Mouse (Mus musculus) spleen, postnatal 4 days (tissue): ENCODE data around the gene Mettl27.
"Not testable (repeated sequence)": the region's sequence is repeated elsewhere in the genome, so short reads cannot be mapped to it uniquely, and the experiment has no call there.

ENCODE experiments used
- DNase-seq, 2 experiments: peaks; one replicate each; pipeline ENCODE4 v3.0.0; 2022; ENCODE audit warnings: low spot score in 2 of 2

The Mettl27 gene

GRCm38 (mm10) chr5:134951053-134951884 lies 19.1 kb downstream of the Mettl27 start:
- no peak for DNase-seq

GRCm38 (mm10) chr5:134955491-134955890 lies 23.3 kb downstream of the Mettl27 start:
- no peak for DNase-seq

GRCm38 (mm10) chr5:134959114-134959513 lies 26.9 kb downstream of the Mettl27 start:
- no peak for DNase-seq

DNA sequence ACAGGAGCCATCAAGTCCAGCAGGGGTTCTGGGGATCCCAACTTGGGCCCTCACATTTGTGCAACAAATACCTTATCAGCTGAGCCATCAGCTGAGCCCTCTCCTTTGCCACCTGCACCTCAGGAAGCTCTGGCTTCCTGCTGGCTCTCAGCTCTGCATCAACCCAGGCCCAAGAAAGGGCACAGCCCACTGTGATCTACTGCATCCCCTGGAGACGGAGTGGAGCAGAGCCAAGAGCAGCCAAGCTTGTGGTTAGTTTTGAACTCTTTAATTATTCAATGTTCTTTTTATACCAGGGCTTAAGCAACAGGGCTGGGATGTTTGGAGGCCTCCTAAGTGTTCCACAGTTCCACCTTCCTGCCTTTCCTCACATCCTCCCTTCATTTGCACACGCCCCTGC lies 28.3 kb downstream of the Mettl27 start:
- DNase-seq = no peak

DNA sequence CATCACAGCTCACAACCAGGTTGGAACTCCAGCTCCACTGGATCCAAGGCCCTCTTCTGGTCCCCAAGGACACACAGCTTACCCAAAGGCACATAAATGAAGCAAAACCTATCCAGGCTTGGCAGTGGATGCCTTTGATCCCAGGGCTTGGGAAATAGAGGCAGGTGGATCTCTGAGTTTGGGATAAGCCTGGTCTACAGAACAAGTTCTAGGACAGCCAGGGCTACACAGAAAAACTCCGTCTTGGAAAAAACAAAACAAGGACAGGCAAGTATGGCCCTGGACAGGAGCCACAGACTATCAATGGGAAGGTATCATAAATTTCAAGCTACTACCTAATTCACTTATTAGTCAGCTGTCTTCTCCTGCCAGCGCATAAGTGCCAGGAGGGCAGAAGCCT lies 29.4 kb downstream of the Mettl27 start:
- DNase-seq = no peak

GRCm38 (mm10) chr5:134963546-134963945 lies 31.4 kb downstream of the Mettl27 start:
- DNase-seq = no peak

DNA sequence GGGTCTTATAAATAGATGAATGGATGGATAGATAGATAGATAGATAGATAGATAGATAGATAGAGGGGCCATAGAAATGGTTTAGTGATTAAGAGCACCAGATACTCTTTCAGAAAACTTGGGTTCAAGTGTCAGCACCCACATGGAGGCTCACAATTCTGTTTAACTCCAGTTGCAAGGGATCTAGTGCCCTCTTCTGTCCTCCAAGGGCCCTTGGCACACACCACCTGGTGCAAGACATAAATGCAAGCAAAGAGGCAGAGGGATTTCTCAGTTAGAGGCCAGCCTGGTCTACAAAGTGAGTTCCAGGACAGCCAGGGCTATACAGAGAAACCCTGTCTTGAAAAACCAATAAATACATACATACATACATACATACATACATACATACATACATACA lies 32.5 kb downstream of the Mettl27 start:
- not testable (repeated sequence) for DNase-seq

- peak; percentile 81 to 88 for DNase-seq
These were observed 33.3 kb downstream of the Mettl27 start for GRCm38 (mm10) chr5:134965473-134965851.

DNA sequence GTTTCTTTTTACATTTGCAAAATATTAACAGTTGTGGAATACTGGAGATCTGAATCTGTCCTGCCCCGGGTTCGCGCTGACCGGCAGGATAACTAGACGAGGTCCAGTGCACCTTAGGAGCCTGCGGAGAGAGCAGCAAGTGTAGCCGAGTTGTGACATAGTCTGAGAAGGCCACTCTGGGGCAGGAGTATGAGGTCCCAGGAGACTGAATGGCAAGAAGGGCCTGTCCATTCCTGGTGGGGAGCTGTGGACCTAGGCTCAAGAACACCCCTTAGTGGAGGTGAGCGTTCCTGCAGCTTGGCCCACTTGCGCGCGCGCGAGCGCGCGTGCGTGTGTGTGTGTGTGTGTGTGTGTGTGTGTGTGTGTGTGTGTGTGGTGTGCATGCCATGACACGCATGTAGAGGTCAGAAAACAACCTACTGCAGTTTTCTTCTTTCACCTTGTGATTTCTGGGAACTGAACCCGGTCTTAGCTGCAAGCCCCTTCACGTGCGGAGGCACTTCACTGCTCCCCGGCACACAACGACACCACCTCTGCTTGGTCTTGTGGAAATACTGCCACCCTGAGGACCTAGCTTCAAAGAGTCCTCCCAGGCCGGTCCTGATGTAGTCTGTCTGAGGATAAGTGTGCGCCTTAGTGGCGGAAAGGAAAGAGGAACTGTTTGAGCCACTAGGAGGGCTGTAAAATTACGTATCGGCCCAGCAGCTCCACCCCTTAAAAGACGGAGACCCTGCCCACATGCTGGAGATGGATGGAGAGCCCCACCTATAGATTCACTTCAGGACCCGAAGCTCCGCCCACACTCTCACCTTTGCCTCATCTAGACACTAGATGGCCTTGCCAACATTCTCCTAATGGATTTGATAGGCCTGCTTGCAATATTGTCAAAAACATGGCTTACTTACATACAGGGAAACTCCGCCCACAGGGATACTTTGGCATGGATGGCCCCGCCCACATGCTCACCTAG lies 34.0 kb downstream of the Mettl27 start:
- DNase-seq = peak; percentile 62 to 76

- no peak for DNase-seq
These were observed 35.2 kb downstream of the Mettl27 start for GRCm38 (mm10) chr5:134967164-134967944.

DNA sequence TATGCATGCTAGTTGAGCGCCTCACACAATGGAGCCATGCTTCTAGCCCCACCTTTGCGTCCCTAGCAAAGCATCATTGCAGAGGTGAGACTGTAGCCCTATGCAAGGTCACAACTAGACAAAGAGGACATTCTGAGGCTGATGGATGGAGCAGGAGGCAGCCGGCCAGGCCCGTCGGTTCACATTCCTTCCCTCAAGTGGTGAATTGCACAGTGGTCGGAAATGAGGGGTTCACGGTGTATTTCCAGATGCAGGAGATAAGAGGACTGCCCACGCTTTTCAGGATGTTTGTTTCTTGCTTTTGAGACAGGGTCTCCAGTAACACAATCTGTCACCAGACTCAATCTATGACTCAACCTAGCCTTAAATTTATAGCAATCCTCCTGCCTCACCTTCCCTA lies 38.5 kb downstream of the Mettl27 start:
- no peak for DNase-seq

- DNase-seq = no peak
These were observed 40.9 kb downstream of the Mettl27 start for GRCm38 (mm10) chr5:134973081-134973480.

GRCm38 (mm10) chr5:134973526-134973925 lies 41.4 kb downstream of the Mettl27 start:
- no peak for DNase-seq

GRCm38 (mm10) chr5:134974294-134974693 lies 42.1 kb downstream of the Mettl27 start:
- no peak for DNase-seq

DNA sequence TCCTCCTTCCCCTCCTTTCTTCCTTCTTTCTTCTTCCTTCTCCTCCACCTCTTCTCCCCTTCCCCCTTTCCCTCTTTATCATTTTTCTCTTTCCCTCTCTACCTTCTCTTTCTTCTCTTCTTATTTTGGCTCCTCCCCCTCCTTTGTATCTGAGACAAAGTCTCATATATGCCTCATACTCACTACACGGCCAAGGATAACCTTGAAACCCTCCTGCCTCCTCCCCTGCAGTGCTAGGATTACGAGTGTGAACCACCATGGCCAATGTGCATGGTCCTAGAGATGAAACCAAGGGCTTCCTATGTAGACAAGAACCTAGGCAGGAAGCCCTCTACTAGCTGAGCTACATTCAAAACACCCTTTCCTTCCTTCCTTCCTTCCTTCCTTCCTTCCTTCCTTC lies 42.8 kb downstream of the Mettl27 start:
- no peak for DNase-seq

DNA sequence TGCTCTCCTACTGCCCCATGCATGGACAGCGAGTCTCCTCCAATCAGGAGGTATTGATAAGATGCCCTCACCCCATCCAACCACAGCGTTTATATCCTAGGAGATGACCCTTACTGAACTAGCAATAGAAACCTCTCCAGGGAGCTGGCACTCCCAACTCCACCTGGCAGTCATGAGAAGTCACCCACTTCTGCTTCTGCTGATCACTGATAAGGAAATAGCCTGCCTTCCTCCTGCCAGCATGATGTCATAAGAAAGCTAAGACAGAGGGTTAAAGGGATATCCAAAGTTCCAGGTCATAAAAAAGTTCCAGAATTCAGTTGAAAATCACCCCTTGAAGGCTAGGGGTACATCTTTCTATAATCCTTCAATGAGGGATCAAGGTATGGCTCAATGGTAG lies 44.0 kb downstream of the Mettl27 start:
- peak in 1 of 2 experiments; percentile 34 for DNase-seq

GRCm38 (mm10) chr5:134976577-134977250 lies 44.5 kb downstream of the Mettl27 start:
- no peak for DNase-seq

DNA sequence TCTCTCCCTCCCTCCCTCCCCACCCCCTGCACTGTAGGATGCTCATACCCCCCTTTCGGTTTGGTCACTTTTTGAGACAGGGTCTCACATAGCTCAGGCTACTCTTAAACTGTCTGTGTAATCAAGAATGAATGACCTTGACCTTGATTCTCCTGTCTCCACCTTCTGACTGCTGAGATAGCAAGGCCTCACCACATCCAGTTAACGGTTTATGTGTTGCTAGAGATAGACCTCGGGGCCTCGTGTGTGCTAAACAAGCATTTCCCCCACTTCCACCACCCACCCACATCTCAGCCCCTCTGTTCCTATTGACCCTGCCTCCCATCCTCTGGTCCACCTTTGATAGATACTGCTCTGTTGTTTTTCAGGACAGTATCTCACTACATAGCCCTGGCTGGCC lies 45.7 kb downstream of the Mettl27 start:
- no peak for DNase-seq

- DNase-seq = no peak
These were observed 49.0 kb downstream of the Mettl27 start for GRCm38 (mm10) chr5:134981149-134981548.

GRCm38 (mm10) chr5:134983111-134983510 lies 50.9 kb downstream of the Mettl27 start:
- no peak for DNase-seq

DNA sequence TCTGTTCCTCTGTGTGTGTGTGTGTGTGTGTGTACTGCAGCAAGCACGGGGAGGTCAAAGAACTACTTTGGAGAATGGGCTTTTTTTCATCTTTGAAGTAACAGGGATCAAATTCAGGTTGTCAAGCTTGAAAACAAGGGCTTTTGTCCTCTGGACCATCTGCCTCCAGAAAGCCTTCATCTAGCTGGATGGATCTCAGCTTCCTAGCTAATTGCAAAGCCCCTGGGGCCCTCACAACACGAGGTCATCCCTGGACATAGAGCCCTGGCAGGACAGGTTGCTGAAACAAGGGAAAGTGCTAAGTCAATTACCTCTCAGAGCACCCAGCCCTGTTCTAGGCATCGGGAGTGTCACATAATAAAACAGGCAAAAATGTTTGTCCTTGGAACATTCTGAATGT lies 51.6 kb downstream of the Mettl27 start:
- DNase-seq = no peak
